Mouse (Mus musculus): ENCODE results near the gene Pou3f1. TPM values are rescaled to one million over a fixed set of nuclear protein-coding genes. Genes with fewer than 3 reads are reported as not detected.

Pou3f1 gene
- polyA plus RNA-seq, 1 experiment from 2014 or later, result 2.5 TPM

GRCm38 (mm10) chr4:124626836-124627235 lies 29.8 kb upstream of the Pou3f1 start:
- H3K27me3 ChIP-seq (replicated peaks; ENCODE audit: low read depth, poor library complexity, severe bottlenecking), result peaks cover 14% of the 10 kb centered on the region
- peaks cover 22% of the 10 kb centered on the region for H3K4me1 ChIP-seq
- H3K36me3 ChIP-seq (replicated peaks), result no peaks in the 10 kb centered on the region
- WGBS, result 88% methylated on average over 1 of the region's 1 CpGs
- DNase-seq (ENCODE audit: low spot score), result no peak
- no peak overlapping the region for H3K27ac ChIP-seq (replicated peaks)
- no peaks in the 10 kb centered on the region for H3K9me3 ChIP-seq
- H3K4me3 ChIP-seq, result no peak overlapping the region

- H3K4me1 ChIP-seq, result peaks cover 4% of the 10 kb centered on the region
- H3K27ac ChIP-seq (replicated peaks), result no peak overlapping the region
- DNase-seq (ENCODE audit: low spot score), result no peak
- no peak overlapping the region for H3K4me3 ChIP-seq
- 59% methylated on average over 4 of the region's 4 CpGs for WGBS
- H3K27me3 ChIP-seq (replicated peaks; ENCODE audit: low read depth, poor library complexity, severe bottlenecking), result peaks cover 14% of the 10 kb centered on the region; the same call in 1 of the 2 replicates
- H3K9me3 ChIP-seq, result no peaks in the 10 kb centered on the region
- H3K36me3 ChIP-seq (replicated peaks), result no peaks in the 10 kb centered on the region
Measured at GRCm38 (mm10) chr4:124631456-124631855, 25.2 kb upstream of the Pou3f1 start.

GRCm38 (mm10) chr4:124632856-124633255 lies 23.8 kb upstream of the Pou3f1 start:
- Histone ChIP-seq H3K9me3 (no peaks in the 10 kb centered on the region), H3K27me3 (replicated peaks; ENCODE audit: low read depth, poor library complexity, severe bottlenecking) (peaks cover 22% of the 10 kb centered on the region), H3K4me1 (no peaks in the 10 kb centered on the region), H3K27ac (replicated peaks) (no peak overlapping the region), H3K36me3 (replicated peaks) (no peaks in the 10 kb centered on the region), H3K4me3 (no peak overlapping the region)
- 74% methylated on average over 10 of the region's 10 CpGs for WGBS
- no peak for DNase-seq (ENCODE audit: low spot score)

- peak; percentile 79 for DNase-seq (ENCODE audit: low spot score)
- 8% methylated on average over 9 of the region's 9 CpGs for WGBS
- Histone ChIP-seq H3K27ac (replicated peaks) (no peak overlapping the region), H3K4me3 (no peak overlapping the region), H3K27me3 (replicated peaks; ENCODE audit: low read depth, poor library complexity, severe bottlenecking) (peaks cover 26% of the 10 kb centered on the region), H3K36me3 (replicated peaks) (no peaks in the 10 kb centered on the region), H3K9me3 (no peaks in the 10 kb centered on the region), H3K4me1 (no peaks in the 10 kb centered on the region)
Measured at GRCm38 (mm10) chr4:124633281-124633680, 23.3 kb upstream of the Pou3f1 start.

DNA sequence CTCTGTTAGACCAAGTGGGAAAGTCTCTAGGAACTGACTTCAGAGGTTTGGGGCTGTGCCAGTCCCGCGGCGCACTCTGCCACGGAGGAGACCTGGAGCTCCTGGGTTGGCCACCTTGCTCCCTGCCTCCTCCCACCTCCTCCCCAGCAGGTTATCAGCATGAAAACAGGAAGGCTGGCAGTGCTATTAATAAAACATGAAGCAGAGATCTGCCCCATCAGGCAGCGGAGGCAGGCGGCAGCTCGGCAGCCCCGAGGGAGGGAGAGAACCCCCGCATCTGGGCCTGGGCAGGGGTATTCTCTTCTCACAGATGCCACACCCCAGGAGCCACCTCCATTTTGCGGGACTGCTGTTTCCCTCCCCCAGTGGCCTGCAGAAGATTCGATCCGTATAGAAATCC lies 16.9 kb upstream of the Pou3f1 start:
- Histone ChIP-seq H3K36me3 (replicated peaks) (no peaks in the 10 kb centered on the region), H3K9me3 (no peaks in the 10 kb centered on the region), H3K27ac (replicated peaks) (no peak overlapping the region), H3K27me3 (replicated peaks; ENCODE audit: low read depth, poor library complexity, severe bottlenecking) (peaks cover 50% of the 10 kb centered on the region), H3K4me3 (no peak overlapping the region), H3K4me1 (peaks cover 5% of the 10 kb centered on the region)
- 34% methylated on average over 12 of the region's 12 CpGs for WGBS
- no peak for DNase-seq (ENCODE audit: low spot score)

DNA sequence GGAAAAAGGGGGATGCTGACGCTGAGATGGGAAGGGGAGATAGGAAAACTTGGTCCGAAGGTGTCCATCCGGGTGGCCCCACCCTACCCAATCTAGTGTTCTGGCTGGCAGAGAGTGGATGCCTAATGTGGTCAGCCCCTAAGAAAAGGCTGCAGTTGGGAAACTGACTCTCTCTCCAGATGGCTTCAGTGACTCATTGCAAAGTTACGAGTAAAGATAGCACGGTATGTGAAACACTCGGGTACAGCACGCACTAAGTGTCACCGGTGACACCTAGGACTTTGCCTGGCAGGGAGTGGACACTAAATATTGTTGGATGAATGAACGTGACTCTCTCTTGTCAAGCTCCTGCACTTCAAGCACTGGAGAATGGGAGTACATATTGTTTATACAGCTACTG lies 12.7 kb upstream of the Pou3f1 start:
- H3K9me3 ChIP-seq, result no peaks in the 10 kb centered on the region
- DNase-seq (ENCODE audit: low spot score), result no peak
- H3K36me3 ChIP-seq (replicated peaks), result no peaks in the 10 kb centered on the region
- H3K4me3 ChIP-seq, result no peak overlapping the region
- WGBS, result 93% methylated on average over 9 of the region's 9 CpGs
- H3K4me1 ChIP-seq, result peaks cover 28% of the 10 kb centered on the region
- no peak overlapping the region for H3K27ac ChIP-seq (replicated peaks)
- peaks cover 69% of the 10 kb centered on the region for H3K27me3 ChIP-seq (replicated peaks; ENCODE audit: low read depth, poor library complexity, severe bottlenecking)

DNA sequence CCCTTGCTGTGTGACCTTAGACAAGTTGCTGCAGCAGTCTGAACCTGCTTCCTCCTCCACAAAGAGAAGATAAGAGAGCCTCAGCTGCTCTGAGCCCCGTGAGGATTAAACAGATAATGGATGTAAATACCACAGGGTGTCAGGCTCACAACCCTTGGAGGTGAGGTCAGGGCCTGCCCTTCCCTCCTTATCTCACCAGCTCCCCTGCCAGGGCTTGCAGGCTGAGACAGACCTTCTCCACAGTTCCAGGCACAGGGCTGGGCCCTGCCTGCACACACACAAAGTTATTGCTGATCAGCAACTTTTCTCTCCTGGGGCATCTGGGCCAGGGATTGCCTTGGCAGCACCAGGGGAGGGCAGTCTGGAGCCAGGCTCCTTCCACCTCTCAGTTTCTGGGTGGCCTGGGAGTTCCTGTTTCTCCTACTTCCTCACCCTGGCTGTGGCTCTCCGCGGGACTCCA lies 11.6 kb upstream of the Pou3f1 start:
- no peak for DNase-seq (ENCODE audit: low spot score)
- WGBS, result 20% methylated on average over 3 of the region's 3 CpGs
- H3K27ac ChIP-seq (replicated peaks), result no peak overlapping the region
- no peaks in the 10 kb centered on the region for H3K36me3 ChIP-seq (replicated peaks)
- peaks cover 69% of the 10 kb centered on the region for H3K27me3 ChIP-seq (replicated peaks; ENCODE audit: low read depth, poor library complexity, severe bottlenecking)
- peaks cover 23% of the 10 kb centered on the region for H3K4me1 ChIP-seq
- no peaks in the 10 kb centered on the region for H3K9me3 ChIP-seq
- H3K4me3 ChIP-seq, result no peak overlapping the region

DNA sequence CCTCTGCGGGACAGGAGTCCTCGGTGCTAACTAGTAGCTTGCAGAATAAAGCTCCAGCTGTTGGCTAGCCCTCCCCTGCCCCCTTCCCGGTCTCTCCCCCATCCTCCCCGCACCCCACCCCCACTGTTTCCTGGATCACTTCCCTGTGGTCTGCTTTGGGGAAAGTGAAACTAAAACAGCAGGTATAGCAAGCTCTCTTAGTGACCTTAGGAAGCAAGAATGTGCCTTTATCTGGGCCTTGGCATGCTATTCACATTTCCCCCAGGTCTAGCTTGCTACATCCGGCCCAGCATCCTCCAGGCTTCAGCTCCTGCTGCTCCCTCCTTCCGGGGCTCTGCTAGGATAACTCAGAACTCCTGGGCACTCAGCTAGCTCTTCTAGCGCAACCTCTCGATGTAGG lies 10.0 kb upstream of the Pou3f1 start:
- H3K9me3 ChIP-seq, result no peaks in the 10 kb centered on the region
- peaks cover 29% of the 10 kb centered on the region for H3K4me1 ChIP-seq
- H3K4me3 ChIP-seq, result peak overlapping the region; percentile 9; the same call in 1 of the 2 replicates
- peak; percentile 46 for DNase-seq (ENCODE audit: low spot score)
- H3K27me3 ChIP-seq (replicated peaks; ENCODE audit: low read depth, poor library complexity, severe bottlenecking), result peaks cover 70% of the 10 kb centered on the region
- H3K27ac ChIP-seq (replicated peaks), result peak overlapping the region; percentile 48
- H3K36me3 ChIP-seq (replicated peaks), result no peaks in the 10 kb centered on the region
- 12% methylated on average over 8 of the region's 8 CpGs for WGBS

- Histone ChIP-seq H3K27me3 (replicated peaks; ENCODE audit: low read depth, poor library complexity, severe bottlenecking) (peaks cover 79% of the 10 kb centered on the region), H3K4me1 (peaks cover 42% of the 10 kb centered on the region), H3K27ac (replicated peaks) (0 out of 2 replicates have a peak overlapping the region, but pooled peaks have one; percentile 10)
Measured at GRCm38 (mm10) chr4:124647909-124648308, 8.7 kb upstream of the Pou3f1 start.

DNA sequence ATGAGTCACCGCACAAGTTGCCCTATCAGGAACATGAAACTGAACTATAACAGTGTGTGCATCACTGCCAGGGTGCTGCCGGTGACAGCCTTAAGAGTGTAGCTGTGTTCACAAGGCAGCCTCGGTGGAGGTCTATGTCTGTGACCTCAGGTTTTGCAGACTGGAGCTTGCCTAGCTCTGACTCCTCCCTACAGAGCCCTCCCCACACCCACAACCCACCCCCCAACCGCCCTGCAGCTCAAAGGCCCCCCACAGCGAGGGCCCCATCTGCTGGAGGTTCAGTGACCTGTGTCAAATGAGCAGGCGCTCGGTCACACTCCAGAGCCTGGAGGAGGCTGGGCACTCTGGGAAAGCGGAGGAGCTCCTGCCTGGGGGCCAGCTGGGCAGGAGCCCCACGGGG lies 3.7 kb upstream of the Pou3f1 start:
- 3% methylated on average over 9 of the region's 9 CpGs for WGBS
- H3K4me1 ChIP-seq, result peaks cover 47% of the 10 kb centered on the region
- peak; percentile 77 for DNase-seq (ENCODE audit: low spot score)
- peak overlapping the region; percentile 27; the same call in 1 of the 2 replicates for H3K27ac ChIP-seq (replicated peaks)
- H3K9me3 ChIP-seq, result no peaks in the 10 kb centered on the region
- H3K36me3 ChIP-seq (replicated peaks), result no peaks in the 10 kb centered on the region
- peaks cover 100% of the 10 kb centered on the region for H3K27me3 ChIP-seq (replicated peaks; ENCODE audit: low read depth, poor library complexity, severe bottlenecking)
- H3K4me3 ChIP-seq, result peak overlapping the region; percentile 34

More at GRCm38 (mm10) chr4:124647909-124648308, 8.7 kb upstream of the Pou3f1 start:
- no peak overlapping the region for H3K4me3 ChIP-seq
- no peak for DNase-seq (ENCODE audit: low spot score)
- WGBS, result 53% methylated on average over 5 of the region's 5 CpGs
- no peaks in the 10 kb centered on the region for H3K9me3 ChIP-seq
- H3K36me3 ChIP-seq (replicated peaks), result no peaks in the 10 kb centered on the region

- peak overlapping the region; percentile 75 for H3K4me3 ChIP-seq
- H3K27me3 ChIP-seq (replicated peaks; ENCODE audit: low read depth, poor library complexity, severe bottlenecking), result peaks cover 100% of the 10 kb centered on the region
- H3K4me1 ChIP-seq, result peaks cover 53% of the 10 kb centered on the region
- H3K36me3 ChIP-seq (replicated peaks), result no peaks in the 10 kb centered on the region
- H3K27ac ChIP-seq (replicated peaks), result peak overlapping the region; percentile 69
- DNase-seq (ENCODE audit: low spot score), result peak; percentile 95
- no peaks in the 10 kb centered on the region for H3K9me3 ChIP-seq
- 1% methylated on average over 92 of the region's 92 CpGs for WGBS
Measured at GRCm38 (mm10) chr4:124656854-124657650, 445 bp downstream of the Pou3f1 start.

DNA sequence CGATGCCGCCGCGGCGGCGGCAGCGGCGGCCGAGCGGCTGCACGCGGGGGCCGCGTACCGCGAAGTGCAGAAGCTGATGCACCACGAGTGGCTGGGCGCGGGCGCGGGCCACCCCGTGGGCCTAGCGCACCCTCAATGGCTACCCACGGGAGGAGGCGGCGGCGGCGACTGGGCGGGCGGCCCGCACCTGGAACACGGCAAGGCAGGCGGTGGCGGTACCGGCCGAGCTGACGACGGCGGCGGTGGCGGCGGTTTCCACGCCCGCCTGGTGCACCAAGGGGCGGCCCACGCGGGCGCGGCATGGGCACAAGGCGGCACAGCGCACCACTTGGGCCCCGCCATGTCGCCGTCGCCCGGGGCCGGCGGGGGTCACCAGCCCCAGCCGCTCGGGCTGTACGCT lies 1.2 kb downstream of the Pou3f1 start:
- Histone ChIP-seq H3K36me3 (replicated peaks) (no peaks in the 10 kb centered on the region), H3K9me3 (no peaks in the 10 kb centered on the region), H3K27me3 (replicated peaks; ENCODE audit: low read depth, poor library complexity, severe bottlenecking) (peaks cover 100% of the 10 kb centered on the region), H3K27ac (replicated peaks) (peak overlapping the region; percentile 69), H3K4me3 (peak overlapping the region; percentile 75), H3K4me1 (peaks cover 46% of the 10 kb centered on the region)
- no peak for DNase-seq (ENCODE audit: low spot score)
- WGBS, result under 1% methylated on average over 61 of the region's 61 CpGs

DNA sequence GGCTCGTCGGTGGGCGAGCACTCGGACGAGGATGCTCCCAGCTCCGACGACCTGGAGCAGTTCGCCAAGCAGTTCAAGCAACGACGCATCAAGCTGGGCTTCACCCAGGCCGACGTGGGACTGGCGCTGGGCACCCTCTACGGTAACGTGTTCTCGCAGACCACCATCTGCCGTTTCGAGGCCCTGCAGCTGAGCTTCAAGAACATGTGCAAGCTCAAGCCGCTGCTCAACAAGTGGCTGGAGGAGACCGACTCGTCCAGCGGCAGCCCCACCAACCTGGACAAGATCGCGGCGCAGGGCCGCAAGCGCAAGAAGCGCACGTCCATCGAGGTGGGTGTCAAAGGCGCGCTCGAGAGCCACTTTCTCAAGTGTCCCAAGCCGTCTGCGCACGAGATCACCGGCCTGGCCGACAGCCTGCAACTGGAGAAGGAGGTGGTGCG lies 1.8 kb downstream of the Pou3f1 start:
- peak overlapping the region; percentile 69 for H3K27ac ChIP-seq (replicated peaks)
- DNase-seq (ENCODE audit: low spot score), result peak; percentile 72
- under 1% methylated on average over 39 of the region's 39 CpGs for WGBS
- peaks cover 39% of the 10 kb centered on the region for H3K4me1 ChIP-seq
- H3K27me3 ChIP-seq (replicated peaks; ENCODE audit: low read depth, poor library complexity, severe bottlenecking), result peaks cover 100% of the 10 kb centered on the region
- no peaks in the 10 kb centered on the region for H3K36me3 ChIP-seq (replicated peaks)
- peak overlapping the region; percentile 75 for H3K4me3 ChIP-seq
- H3K9me3 ChIP-seq, result no peaks in the 10 kb centered on the region

Data from embryonic facial prominence, embryonic 10.5 days (tissue).